Mouse (Mus musculus) MEL (cell line): ENCODE measurements around the gene Brd1. TPM values are rescaled to one million over a fixed set of nuclear protein-coding genes. Genes with fewer than 3 reads are reported as not detected.

Experiments used
- DNase-seq: peaks from one replicate; pipeline ENCODE4 v3.0.0; 2011; ENCODE audit warnings: low read depth, low spot score
- H3K27ac ChIP-seq: 2 replicates; pipeline ENCODE4 v1.5.1; 2012; ENCODE audit warnings: low read depth, mild to moderate bottlenecking, control low read depth, low read length, moderate library complexity; ENCODE audit not compliant: control insufficient read depth
- H3K27me3 ChIP-seq, 2 experiments: fragments of 150-350 bp in 1 of 2; sonication (generic) in 1 of 2; 2 replicates each; pipeline ENCODE4 v1.6.1; 2012; ENCODE audit warnings: low read length in 2 of 2, mild to moderate bottlenecking in 2 of 2, improper control_type of control experiment in 1 of 2, moderate library complexity in 1 of 2; ENCODE audit not compliant: insufficient read depth in 2 of 2, control insufficient read depth in 1 of 2
- H3K36me3 ChIP-seq, 2 experiments: 2 replicates each; pipeline ENCODE4 v1.6.1; 2012 to 2014; ENCODE audit warnings: low read length in 2 of 2, improper control_type of control experiment in 1 of 2, inconsistent platforms in 1 of 2, mild to moderate bottlenecking in 1 of 2; ENCODE audit not compliant: insufficient read depth in 2 of 2, control insufficient read depth in 1 of 2
- H3K4me1 ChIP-seq, 2 experiments: fragments of 150-350 bp in 1 of 2; sonication (generic) in 1 of 2; 2 replicates each; pipeline ENCODE4 v1.6.1; 2012; ENCODE audit warnings: low read length in 2 of 2, improper control_type of control experiment in 1 of 2, mild to moderate bottlenecking in 1 of 2; ENCODE audit not compliant: insufficient read depth in 2 of 2, control insufficient read depth in 1 of 2
- H3K4me3 ChIP-seq, 2 experiments: fragments of 150-350 bp in 1 of 2; sonication (generic) in 1 of 2; 2 replicates each; pipeline ENCODE4 v1.5.1; 2012; ENCODE audit warnings: low read depth in 2 of 2, low read length in 2 of 2, mild to moderate bottlenecking in 2 of 2, moderate library complexity in 2 of 2, control low read depth in 1 of 2, improper control_type of control experiment in 1 of 2; ENCODE audit not compliant: control insufficient read depth in 1 of 2, insufficient read depth in 1 of 2
- H3K79me2 ChIP-seq: 2 replicates; pipeline ENCODE4 v1.6.1; 2012; ENCODE audit warnings: mild to moderate bottlenecking, low read length, moderate library complexity; ENCODE audit not compliant: control insufficient read depth, poor library complexity, insufficient read depth
- H3K9ac ChIP-seq: 2 replicates; pipeline ENCODE4 v1.6.1; 2012; ENCODE audit warnings: low read depth, mild to moderate bottlenecking, control low read depth, low read length, moderate library complexity; ENCODE audit not compliant: control insufficient read depth, poor library complexity, severe bottlenecking
- H3K9me3 ChIP-seq: fragments of 150-350 bp; sonication (generic); replicated peaks from 2 replicates; pipeline ENCODE4 v1.6.1; 2012; ENCODE audit warnings: mild to moderate bottlenecking, low read length, improper control_type of control experiment, moderate library complexity; ENCODE audit not compliant: insufficient read depth
- BHLHE40 ChIP-seq: IDR thresholded peaks from 2 replicates; pipeline ENCODE4 v1.6.1; 2012; ENCODE audit warnings: low read depth, mild to moderate bottlenecking, inconsistent platforms, low read length, improper control_type of control experiment, borderline replicate concordance
- CHD2 ChIP-seq: IDR thresholded peaks from 2 replicates; pipeline ENCODE4 v1.6.1; 2011; ENCODE audit warnings: low read length, improper control_type of control experiment
- EP300 ChIP-seq, 2 experiments: IDR thresholded peaks; 2 replicates each; pipeline ENCODE4 v1.6.1; 2011; ENCODE audit warnings: improper control_type of control experiment in 2 of 2, low read length in 2 of 2, low read depth in 1 of 2, mild to moderate bottlenecking in 1 of 2
- ETS1 ChIP-seq: IDR thresholded peaks from 2 replicates; pipeline ENCODE4 v1.6.1; 2012; ENCODE audit warnings: low read depth, mild to moderate bottlenecking, inconsistent platforms, low read length, improper control_type of control experiment, moderate library complexity
- GATA1 ChIP-seq: IDR thresholded peaks from 2 replicates; pipeline ENCODE4 v1.6.1; 2011; ENCODE audit warnings: low read depth, low read length, improper control_type of control experiment
- MAFK ChIP-seq: IDR thresholded peaks from 2 replicates; pipeline ENCODE4 v1.6.1; 2011; ENCODE audit warnings: low read depth, mild to moderate bottlenecking, low read length, improper control_type of control experiment, borderline replicate concordance
- MAZ ChIP-seq: IDR thresholded peaks from 2 replicates; pipeline ENCODE4 v1.6.1; 2012; ENCODE audit warnings: low read depth, mild to moderate bottlenecking, inconsistent platforms, low read length, improper control_type of control experiment
- MEF2A ChIP-seq: IDR thresholded peaks from 2 replicates; pipeline ENCODE4 v1.6.1; 2014; ENCODE audit warnings: low read depth, mild to moderate bottlenecking, inconsistent platforms, low read length, improper control_type of control experiment; ENCODE audit not compliant: poor library complexity, insufficient replicate concordance, severe bottlenecking; ENCODE audit errors: extremely low read depth
- MXI1 ChIP-seq: IDR thresholded peaks from 2 replicates; pipeline ENCODE4 v1.6.1; 2011; ENCODE audit warnings: mild to moderate bottlenecking, low read depth, low read length, improper control_type of control experiment
- MYB ChIP-seq: IDR thresholded peaks from 2 replicates; pipeline ENCODE4 v1.6.1; 2011; ENCODE audit warnings: mild to moderate bottlenecking, low read depth, low read length, improper control_type of control experiment
- POLR2A ChIP-seq, 2 experiments: IDR thresholded peaks; 2 replicates each; pipeline ENCODE4 v1.6.1; 2011 to 2012; ENCODE audit warnings: low read length in 2 of 2, mild to moderate bottlenecking in 2 of 2, control low read depth in 1 of 2, improper control_type of control experiment in 1 of 2, low read depth in 1 of 2, moderate library complexity in 1 of 2; ENCODE audit not compliant: control insufficient read depth in 1 of 2, insufficient read depth in 1 of 2, poor library complexity in 1 of 2
- RAD21 ChIP-seq: IDR thresholded peaks from 2 replicates; pipeline ENCODE4 v1.6.1; 2011; ENCODE audit warnings: mild to moderate bottlenecking, low read depth, low read length, improper control_type of control experiment
- RCOR1 ChIP-seq: IDR thresholded peaks from 2 replicates; pipeline ENCODE4 v1.6.1; 2012; ENCODE audit warnings: low read depth, mild to moderate bottlenecking, inconsistent platforms, low read length, improper control_type of control experiment
- SIN3A ChIP-seq: IDR thresholded peaks from 2 replicates; pipeline ENCODE4 v1.6.1; 2012; ENCODE audit warnings: low read length, improper control_type of control experiment, inconsistent platforms
- TAL1 ChIP-seq: IDR thresholded peaks from 2 replicates; pipeline ENCODE4 v1.6.1; 2012; ENCODE audit warnings: mild to moderate bottlenecking, inconsistent platforms, low read length, moderate library complexity, mixed read lengths
- TBP ChIP-seq: IDR thresholded peaks from 2 replicates; pipeline ENCODE4 v1.8.0; 2011; ENCODE audit warnings: low read depth, low read length, improper control_type of control experiment
- TCF12 ChIP-seq: IDR thresholded peaks from 2 replicates; pipeline ENCODE4 v1.6.1; 2014; ENCODE audit warnings: low read depth, mild to moderate bottlenecking, inconsistent platforms, low read length, improper control_type of control experiment, moderate library complexity
- UBTF ChIP-seq: IDR thresholded peaks from 2 replicates; pipeline ENCODE4 v1.6.1; 2012; ENCODE audit warnings: low read depth, mild to moderate bottlenecking, inconsistent platforms, low read length, improper control_type of control experiment, moderate library complexity, borderline replicate concordance; ENCODE audit not compliant: insufficient read depth
- USF2 ChIP-seq, 2 experiments: IDR thresholded peaks; 2 replicates each; pipeline ENCODE4 v1.6.1; 2011 to 2012; ENCODE audit warnings: improper control_type of control experiment in 2 of 2, low read length in 2 of 2, borderline replicate concordance in 1 of 2, inconsistent platforms in 1 of 2, low read depth in 1 of 2, mild to moderate bottlenecking in 1 of 2; ENCODE audit not compliant: insufficient read depth in 1 of 2
- ZC3H11A ChIP-seq: IDR thresholded peaks from 2 replicates; pipeline ENCODE4 v1.6.1; 2012; ENCODE audit warnings: low read depth, mild to moderate bottlenecking, inconsistent platforms, low read length, improper control_type of control experiment
- ZMIZ1 ChIP-seq: IDR thresholded peaks from 2 replicates; pipeline ENCODE4 v1.6.1; 2012; ENCODE audit warnings: low read depth, mild to moderate bottlenecking, inconsistent platforms, low read length, improper control_type of control experiment, moderate library complexity
- ZNF384 ChIP-seq: IDR thresholded peaks from 2 replicates; pipeline ENCODE4 v1.6.1; 2012; ENCODE audit warnings: low read depth, mild to moderate bottlenecking, inconsistent platforms, low read length, improper control_type of control experiment
- polyA plus RNA-seq, 2 experiments: library from polyadenylated mRNA; stranded (reverse) in 1 of 2; unstranded in 1 of 2; fragments of >175 nt in 1 of 2; fragments of >200 nt in 1 of 2; gene quantifications; 2 replicates each; pipeline versions ENCODE4 v1.2.1 to v1.2.4; 2012; ENCODE audit warnings: low replicate concordance in 2 of 2, low read depth in 1 of 2; ENCODE audit not compliant: insufficient read length in 2 of 2, insufficient read depth in 1 of 2, missing spikeins in 1 of 2
- total RNA-seq: library from RNA; depleted of rRNA; stranded (reverse); fragments of 300-350 nt; gene quantifications from 2 replicates; pipeline ENCODE4 v1.2.3, GENCODE M21; 2012

Brd1 gene
- total and polyA plus RNA-seq, 3 experiments: 33.7 to 72.7 (median 43.1) TPM

DNA sequence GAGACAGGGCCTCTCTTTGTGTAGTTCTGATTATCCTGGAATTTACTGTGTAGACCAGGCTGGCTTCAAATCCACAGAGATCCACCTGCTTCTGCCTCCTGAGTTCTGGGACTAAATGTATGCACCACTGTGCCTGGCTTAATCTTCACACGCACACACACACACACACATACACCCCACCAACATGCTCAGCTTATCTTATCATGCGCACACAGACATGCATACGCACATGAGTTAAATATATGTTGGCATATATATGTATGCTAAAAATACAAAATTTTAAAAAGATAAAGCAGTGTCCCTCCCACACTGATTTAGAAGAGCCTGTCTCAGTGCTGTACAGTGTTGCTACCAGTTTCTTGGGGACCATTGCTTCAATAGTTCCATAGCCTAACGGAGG is 27.5 kb upstream of the Brd1 start:
- peak; percentile 58 for TF ChIP-seq TAL1
- no peak for TF ChIP-seq MAFK
- no peak for TF ChIP-seq ZNF384
- TF ChIP-seq ZC3H11A: no peak
- TF ChIP-seq TCF12: peak; percentile 77; the same call in 1 of the 2 replicates
- peak; percentile 71 for TF ChIP-seq GATA1
- no peak for TF ChIP-seq USF2 (IDR thresholded peaks at IDR 0.05; ENCODE audit: borderline replicate concordance in 1 of 2, insufficient read depth in 1 of 2, low read depth in 1 of 2, low read length in 2 of 2)
- TF ChIP-seq RAD21: no peak
- no peak for TF ChIP-seq MAZ
- peak; percentile 65; the same call in 1 of the 2 replicates for TF ChIP-seq RCOR1
- no peak for TF ChIP-seq ZMIZ1
- peak; percentile 34; the same call in 1 of the 2 replicates for TF ChIP-seq SIN3A
- 0 out of 2 replicates have a peak, but pooled peaks have one; percentile 18 for TF ChIP-seq MXI1
- TF ChIP-seq UBTF: no peak
- TF ChIP-seq EP300 (IDR thresholded peaks at IDR 0.05; ENCODE audit: low read depth in 1 of 2, low read length in 2 of 2): peak; percentile 31 to 63
- no peak for TF ChIP-seq TBP
- peak; percentile 86; the same call in 1 of the 2 replicates for TF ChIP-seq MEF2A
- TF ChIP-seq BHLHE40: peak; percentile 92
- TF ChIP-seq ETS1: peak; percentile 51
- TF ChIP-seq MYB: no peak
- TF ChIP-seq CHD2: no peak
- no peaks in the 10 kb centered on the region for H3K9me3 ChIP-seq
- H3K4me1 ChIP-seq: no peaks in the 10 kb centered on the region; a peak in 1 of 4 replicates
- H3K27me3 ChIP-seq: no peaks in the 10 kb centered on the region
- H3K27ac ChIP-seq: no peak overlapping the region
- H3K4me3 ChIP-seq: no peak overlapping the region
- peaks cover 20 to 36% of the 10 kb centered on the region in 2 experiments for H3K36me3 ChIP-seq
- no peak overlapping the region for H3K9ac ChIP-seq
- peaks cover 25% of the 10 kb centered on the region for H3K79me2 ChIP-seq
- DNase-seq: peak; percentile 49

GRCm38 (mm10) chr15:88758061-88758460 is 24.0 kb upstream of the Brd1 start:
- no peaks in the 10 kb centered on the region for H3K9me3 ChIP-seq
- H3K27me3 ChIP-seq: no peaks in the 10 kb centered on the region
- peaks cover 0 to 14% of the 10 kb centered on the region in 2 experiments; a peak in 2 of 4 replicates for H3K4me1 ChIP-seq
- DNase-seq: no peak
- H3K4me3 ChIP-seq: no peak overlapping the region
- TF ChIP-seq POLR2A (IDR thresholded peaks at IDR 0.05; ENCODE audit: control insufficient read depth in 1 of 2, insufficient read depth in 1 of 2, low read depth in 1 of 2, low read length in 2 of 2, poor library complexity in 1 of 2): no peak
- no peak overlapping the region for H3K27ac ChIP-seq
- peaks cover 46% of the 10 kb centered on the region for H3K79me2 ChIP-seq
- H3K36me3 ChIP-seq: peaks cover 34 to 37% of the 10 kb centered on the region in 2 experiments
- no peak overlapping the region for H3K9ac ChIP-seq
